Mouse (Mus musculus): ENCODE measurements around the gene Gm11983. TPM values are rescaled to one million over a fixed set of nuclear protein-coding genes. Genes with fewer than 3 reads are reported as not detected.
"Not testable (repeated sequence)": the region's sequence is repeated elsewhere in the genome, so short reads cannot be mapped to it uniquely, and the experiment has no call there.

Gene Gm11983
- polyA plus RNA-seq (2017; shearing (Covaris generic)) = not detected

DNA sequence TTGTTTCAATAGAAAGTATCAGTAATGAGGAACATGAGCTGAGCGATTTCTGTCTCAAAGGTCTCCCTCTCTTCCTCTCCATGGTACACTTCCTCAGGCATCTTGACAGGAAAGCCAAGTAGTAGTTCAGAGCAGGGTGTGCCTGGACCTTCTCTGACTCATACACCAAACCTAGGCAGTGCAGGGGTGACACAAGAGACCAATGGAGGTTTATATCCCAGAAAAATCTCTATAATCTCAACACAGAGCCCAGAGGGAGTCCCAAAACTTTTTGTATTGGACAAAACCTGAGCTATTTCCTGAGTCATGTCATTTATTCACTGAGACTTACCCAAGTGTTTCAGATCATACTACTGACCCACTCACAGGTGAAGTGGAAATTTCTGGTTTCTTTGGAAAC lies at the start of gene Gm11983:
TSS of gene Gm11983 (minus strand) at position 101 of the 400 bp plus-strand sequence.
- ATAC-seq = no peak

GRCm38 (mm10) chr11:6883045-6883444 lies 45.6 kb upstream of the Gm11983 start:
- not testable (repeated sequence) for ATAC-seq

DNA sequence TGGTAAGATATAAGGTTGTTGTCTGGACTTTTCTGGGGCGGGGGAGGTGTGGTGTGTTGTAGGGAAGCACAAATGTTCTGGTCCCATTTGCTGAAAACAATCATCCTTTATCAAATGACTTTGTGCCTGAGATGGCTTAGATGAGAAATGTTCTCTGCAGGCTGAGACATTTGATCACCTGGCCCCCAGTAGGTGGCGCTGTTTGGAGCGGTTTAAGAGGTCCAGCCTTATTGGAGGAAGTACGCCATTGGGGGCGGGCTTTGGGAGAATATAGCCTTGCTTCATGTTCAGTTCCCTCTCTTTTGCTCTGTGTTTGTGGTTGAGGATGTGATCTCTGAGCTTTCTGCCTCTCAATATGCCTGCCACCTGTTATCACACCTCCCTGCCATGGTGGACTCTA lies 44.2 kb upstream of the Gm11983 start:
- ATAC-seq = no peak

DNA sequence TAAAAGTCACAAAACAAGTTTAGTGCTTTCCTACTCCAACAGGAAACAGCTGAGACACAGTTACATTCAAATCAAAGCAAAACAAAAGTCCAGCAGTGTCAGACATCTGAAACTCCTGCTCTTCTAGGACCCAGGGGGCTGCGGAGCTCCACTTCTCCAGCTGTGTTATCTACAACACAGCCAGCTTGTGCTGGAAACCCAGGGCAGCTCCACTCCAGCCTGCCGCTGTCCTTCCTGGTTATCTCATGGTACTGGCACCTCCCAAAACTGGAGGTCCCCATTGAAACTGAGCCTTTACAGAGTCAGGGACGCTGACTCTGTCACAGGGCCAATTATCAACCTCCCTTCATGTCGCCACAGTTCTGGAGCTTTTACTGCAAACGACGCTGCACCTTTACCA lies 40.3 kb upstream of the Gm11983 start:
- ATAC-seq = no peak

DNA sequence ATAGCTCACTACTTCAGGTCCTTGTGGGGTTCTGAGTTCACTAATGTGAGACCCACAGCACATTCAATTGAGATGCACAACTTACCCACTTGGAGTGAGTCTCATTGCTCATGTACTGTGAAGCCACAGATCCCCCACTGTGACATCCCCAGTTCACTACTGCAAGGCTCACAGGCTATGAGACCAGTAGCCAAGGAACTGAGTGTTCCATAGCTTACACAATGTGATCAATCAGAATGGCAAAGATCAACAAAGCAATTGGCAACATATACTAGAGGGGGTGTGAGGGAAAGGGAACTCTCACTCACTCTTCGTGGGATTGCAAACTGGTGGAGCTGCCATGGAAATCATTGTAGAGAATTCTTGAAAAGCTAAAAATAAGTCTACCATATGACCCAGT lies 33.5 kb upstream of the Gm11983 start:
- no peak for ATAC-seq

GRCm38 (mm10) chr11:6865536-6865935 lies 28.1 kb upstream of the Gm11983 start:
- no peak for ATAC-seq

DNA sequence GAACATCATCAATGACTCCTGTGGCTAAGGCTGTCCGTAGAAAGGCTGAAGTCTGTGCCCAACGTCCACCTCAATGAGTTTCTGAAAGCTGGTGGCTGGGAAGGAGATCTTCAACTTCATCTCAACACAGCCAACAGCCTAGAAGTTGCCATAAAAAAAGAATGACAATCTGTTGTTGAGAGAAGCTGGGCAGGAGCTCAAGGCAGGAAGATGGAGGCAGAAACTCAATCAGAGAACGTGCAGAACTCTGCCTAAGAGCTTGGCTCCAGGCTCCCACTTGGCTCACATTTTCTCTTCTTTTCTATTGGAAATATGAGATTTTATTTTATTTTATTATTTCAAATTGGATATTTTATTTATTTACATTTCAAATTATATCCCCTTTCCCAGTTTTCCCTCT lies 24.7 kb upstream of the Gm11983 start:
- ATAC-seq = no peak

DNA sequence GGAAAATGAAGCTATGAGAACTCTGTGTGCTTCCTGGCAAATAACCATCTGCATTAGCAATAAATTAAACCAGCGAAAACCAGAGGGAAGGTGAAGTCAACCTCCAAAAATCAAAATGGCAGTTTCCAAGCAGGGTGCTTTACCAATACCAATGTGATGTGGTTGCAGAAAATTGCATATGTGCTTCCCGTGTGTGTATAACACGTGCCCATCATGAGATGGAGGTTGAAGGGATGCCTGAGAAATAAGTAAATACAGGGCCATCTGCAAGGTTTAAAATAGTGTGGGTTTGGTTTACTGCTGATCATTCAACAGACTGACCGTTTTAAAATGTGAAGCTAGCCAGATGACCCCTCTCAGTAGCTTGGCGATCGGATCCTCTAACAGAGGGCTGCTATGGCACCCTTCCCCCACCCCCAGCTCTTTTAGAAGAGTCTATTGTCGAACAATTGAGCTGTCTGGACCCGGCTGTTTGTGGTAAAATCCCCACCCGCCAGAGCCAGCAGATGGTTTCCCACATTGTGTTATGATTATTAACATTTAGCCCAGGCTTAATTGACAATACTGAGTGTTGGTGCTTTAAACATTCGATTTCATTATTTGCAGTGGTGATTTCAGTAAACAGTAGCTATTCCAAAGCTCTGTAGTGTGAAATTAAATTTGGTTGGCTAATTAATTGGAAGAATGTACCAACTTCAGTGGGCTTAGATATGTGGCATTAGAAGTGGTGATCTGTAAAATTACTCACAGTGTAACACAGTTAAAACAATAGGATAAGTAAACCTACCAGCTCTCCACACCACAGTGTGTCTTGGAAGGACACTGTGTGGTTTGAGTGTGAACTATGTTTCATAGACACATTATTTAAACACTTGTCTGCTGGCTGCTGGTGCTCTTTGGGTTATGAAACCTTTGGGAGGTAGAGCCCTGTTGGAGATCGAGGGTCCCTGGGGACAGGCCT lies 22.7 kb upstream of the Gm11983 start:
- no peak for ATAC-seq

DNA sequence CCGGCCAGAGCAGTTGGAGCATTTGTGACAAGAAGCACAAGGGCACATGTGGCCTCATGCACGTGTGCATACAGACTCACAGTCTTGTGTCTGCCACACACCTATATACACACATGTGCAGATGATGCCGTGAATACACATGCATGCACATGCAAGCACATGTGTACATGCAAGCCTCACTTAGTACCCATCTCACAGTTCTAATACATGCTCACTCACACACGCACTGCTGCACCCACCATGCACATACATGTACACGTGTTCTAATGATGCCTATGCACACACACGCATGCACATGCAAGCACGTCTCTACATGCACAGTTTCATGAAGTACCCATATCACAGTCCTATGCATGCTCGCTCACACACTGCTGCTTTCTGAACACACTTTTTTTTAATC lies 21.6 kb upstream of the Gm11983 start:
- no peak for ATAC-seq

GRCm38 (mm10) chr11:6855942-6856341 lies 18.5 kb upstream of the Gm11983 start:
- no peak for ATAC-seq

DNA sequence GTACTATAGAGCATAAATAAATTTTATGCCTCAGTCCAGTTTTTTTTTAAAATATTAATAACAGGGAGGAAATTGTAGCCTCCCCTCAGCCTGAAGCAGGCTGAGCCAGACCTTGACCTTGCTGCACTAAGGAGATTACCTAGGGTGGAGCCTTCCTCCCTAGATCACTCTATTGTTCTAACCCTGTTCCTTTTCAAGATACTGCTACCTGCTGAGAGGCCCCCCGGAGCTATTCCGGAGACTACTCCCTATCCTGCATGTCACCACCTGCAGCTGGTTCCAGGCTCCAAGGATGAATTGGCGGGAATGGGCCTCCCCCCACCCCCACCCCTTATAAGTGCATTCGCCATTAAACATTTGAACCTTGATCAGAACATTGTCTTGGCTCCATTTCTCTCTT lies 15.9 kb upstream of the Gm11983 start:
- ATAC-seq = not testable (repeated sequence)

- ATAC-seq = no peak
Measured at GRCm38 (mm10) chr11:6843831-6844230, 6.4 kb upstream of the Gm11983 start.

GRCm38 (mm10) chr11:6842160-6842559 lies 4.7 kb upstream of the Gm11983 start:
- no peak for ATAC-seq

DNA sequence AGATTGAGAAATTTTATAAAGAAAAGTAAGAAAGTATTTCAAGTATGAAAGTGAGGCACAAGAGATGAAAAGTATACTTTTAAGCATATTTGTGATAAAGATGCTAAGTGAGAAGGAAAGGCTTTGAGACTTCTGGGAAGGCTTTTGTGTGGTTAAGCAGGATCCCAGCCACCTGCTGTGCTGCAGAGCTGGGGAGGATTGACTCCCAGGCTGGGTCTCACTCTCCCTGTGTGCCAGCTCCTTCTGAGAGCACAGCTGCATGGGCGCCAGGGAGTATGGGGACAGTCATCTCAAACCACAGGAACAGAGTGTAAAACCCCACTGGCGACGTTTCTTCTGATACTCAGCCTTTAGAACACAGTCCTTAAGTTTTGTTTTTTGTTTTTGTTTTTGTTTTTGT lies 3.3 kb upstream of the Gm11983 start:
- ATAC-seq = no peak

- no peak for ATAC-seq
Measured at GRCm38 (mm10) chr11:6834636-6835035, 2.8 kb downstream of the Gm11983 start.

DNA sequence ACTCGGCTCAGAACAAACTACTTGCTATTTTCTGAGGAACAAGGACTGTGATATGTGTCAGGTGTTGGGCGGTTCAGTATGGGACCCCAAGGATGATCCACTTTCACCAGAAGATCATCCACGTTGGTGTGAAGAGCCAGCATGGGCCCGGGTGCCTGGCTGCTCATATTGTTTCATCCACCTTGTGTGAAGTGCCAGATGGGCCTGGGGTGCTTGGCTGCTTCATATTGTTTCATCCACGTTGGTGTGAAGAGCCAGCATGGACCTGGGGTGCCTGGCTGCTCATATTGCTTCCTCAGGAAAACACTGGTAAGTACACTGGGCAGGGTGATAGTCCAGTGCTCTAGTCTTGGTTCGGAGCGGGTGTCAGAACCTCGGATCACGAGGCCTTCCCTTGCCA lies 3.7 kb downstream of the Gm11983 start:
- ATAC-seq = no peak

- ATAC-seq = no peak
Measured at GRCm38 (mm10) chr11:6831931-6832330, 5.5 kb downstream of the Gm11983 start.

- no peak for ATAC-seq
Measured at GRCm38 (mm10) chr11:6828196-6828595, 9.3 kb downstream of the Gm11983 start.

GRCm38 (mm10) chr11:6826157-6826556 lies 11.3 kb downstream of the Gm11983 start:
- no peak for ATAC-seq

- no peak for ATAC-seq
Measured at GRCm38 (mm10) chr11:6823176-6823575, 14.3 kb downstream of the Gm11983 start.

DNA sequence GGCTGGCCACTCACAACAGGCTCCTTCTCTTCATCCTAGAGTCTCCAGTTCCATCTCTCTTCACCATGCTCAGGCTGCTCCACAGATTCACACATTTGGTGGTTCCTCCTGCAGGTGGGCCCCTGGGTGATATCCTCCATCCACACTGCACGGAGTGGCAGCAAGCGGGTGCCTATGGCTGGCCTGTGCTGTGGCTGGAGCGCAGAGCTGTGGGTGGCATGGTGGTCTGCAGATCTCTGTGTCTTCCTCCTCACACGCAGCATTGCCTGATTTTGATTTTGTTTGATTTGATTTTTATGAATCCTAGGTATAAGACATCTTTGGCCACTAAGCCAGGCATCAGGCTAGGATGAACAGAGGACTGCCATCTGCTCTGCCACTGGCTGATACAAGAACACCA lies 23.0 kb downstream of the Gm11983 start:
- ATAC-seq = no peak

- not testable (repeated sequence) for ATAC-seq
Measured at GRCm38 (mm10) chr11:6802879-6803278, 34.6 kb downstream of the Gm11983 start.

- ATAC-seq = no peak
Measured at GRCm38 (mm10) chr11:6790690-6791089, 46.8 kb downstream of the Gm11983 start.

Measured in CD4-positive, CD25-positive, alpha-beta regulatory T cell, adult 4 months (primary cell).